Mouse (Mus musculus): ENCODE data around the gene Cyp3a59. TPM values are rescaled to one million over a fixed set of nuclear protein-coding genes. Genes with fewer than 3 reads are reported as not detected.

Gene Cyp3a59
- total and polyA plus RNA-seq, 3 experiments = not detected

Other genes with a start within 250 kb of the Cyp3a59 start
- gene Cyp3a11, start 199.3 kb upstream of the Cyp3a59 start, total RNA-seq (2012; rRNA removed) = not detected in 2 replicates
- not detected for gene Cyp3a11, start 199.3 kb upstream of the Cyp3a59 start, polyA plus RNA-seq (2012; ENCODE audit: insufficient read depth in 1 of 2, insufficient read length in 2 of 2, low read depth in 1 of 2, low replicate concordance in 2 of 2, missing spikeins in 1 of 2)
- not detected in 2 replicates for gene Cyp3a25, start 69.6 kb upstream of the Cyp3a59 start, total RNA-seq (2012; rRNA removed)
- not detected for gene Cyp3a25, start 69.6 kb upstream of the Cyp3a59 start, polyA plus RNA-seq (2012; ENCODE audit: insufficient read depth in 1 of 2, insufficient read length in 2 of 2, low read depth in 1 of 2, low replicate concordance in 2 of 2, missing spikeins in 1 of 2)
- gene Gm5565, start 81.3 kb downstream of the Cyp3a59 start, total RNA-seq (2012; rRNA removed) = not detected in 2 replicates
- gene Gm5565, start 81.3 kb downstream of the Cyp3a59 start, polyA plus RNA-seq (2012; ENCODE audit: insufficient read depth in 1 of 2, insufficient read length in 2 of 2, low read depth in 1 of 2, low replicate concordance in 2 of 2, missing spikeins in 1 of 2) = not detected
- gene Gm6309, start 91.5 kb downstream of the Cyp3a59 start, total RNA-seq (2012; rRNA removed) = not detected in 2 replicates
- not detected for gene Gm6309, start 91.5 kb downstream of the Cyp3a59 start, polyA plus RNA-seq (2012; ENCODE audit: insufficient read depth in 1 of 2, insufficient read length in 2 of 2, low read depth in 1 of 2, low replicate concordance in 2 of 2, missing spikeins in 1 of 2)
- not detected in 2 replicates for gene 1700001J03Rik, start 106.0 kb downstream of the Cyp3a59 start, total RNA-seq (2012; rRNA removed)
- gene 1700001J03Rik, start 106.0 kb downstream of the Cyp3a59 start, polyA plus RNA-seq (2012; ENCODE audit: insufficient read depth in 1 of 2, insufficient read length in 2 of 2, low read depth in 1 of 2, low replicate concordance in 2 of 2, missing spikeins in 1 of 2) = under 1 TPM in 1 of 2 experiments, not detected in 1; 0.18 TPM
- gene Rnf6, start 142.3 kb downstream of the Cyp3a59 start, total RNA-seq (2012; rRNA removed) = 52.5 and 57.3 TPM in 2 replicates
- 10 to 100 TPM; 44.9 to 70.1 TPM for gene Rnf6, start 142.3 kb downstream of the Cyp3a59 start, polyA plus RNA-seq (2012; ENCODE audit: insufficient read depth in 1 of 2, insufficient read length in 2 of 2, low read depth in 1 of 2, low replicate concordance in 2 of 2, missing spikeins in 1 of 2)
- gene Cdk8, start 152.0 kb downstream of the Cyp3a59 start, total RNA-seq (2012; rRNA removed) = 151 and 154 TPM in 2 replicates
- 100 to 1,000 TPM; 139 to 745 TPM for gene Cdk8, start 152.0 kb downstream of the Cyp3a59 start, polyA plus RNA-seq (2012; ENCODE audit: insufficient read depth in 1 of 2, insufficient read length in 2 of 2, low read depth in 1 of 2, low replicate concordance in 2 of 2, missing spikeins in 1 of 2)